Mouse (Mus musculus) intestine, embryonic 16.5 days (tissue): ENCODE results near the gene Crybg1. TPM values are rescaled to one million over a fixed set of nuclear protein-coding genes. Genes with fewer than 3 reads are reported as not detected.

Experiments used
- ATAC-seq: fragments of 200-750 bp; cut with Nextera tagmentation; 2 replicates; pipeline ENCODE4 v1.8.0; 2017; ENCODE audit warnings: moderate TSS enrichment, moderate library complexity
- H3K27ac ChIP-seq: fragments of 300-500 bp; sonication (generic); 2 replicates; pipeline ENCODE4 v1.5.1; 2014; ENCODE audit warnings: mild to moderate bottlenecking, low read length
- H3K27me3 ChIP-seq: fragments of 300-500 bp; sonication (generic); replicated peaks from 2 replicates; pipeline ENCODE4 v1.6.1; 2014; ENCODE audit warnings: low read length, control low read depth, mixed read lengths; ENCODE audit not compliant: control insufficient read depth, insufficient read depth
- H3K36me3 ChIP-seq: fragments of 300-500 bp; sonication (generic); 2 replicates; pipeline ENCODE4 v1.6.1; 2014; ENCODE audit warnings: low read length, control low read depth; ENCODE audit not compliant: control insufficient read depth, insufficient read depth
- H3K4me1 ChIP-seq: fragments of 300-500 bp; sonication (generic); 2 replicates; pipeline ENCODE4 v1.6.1; 2014; ENCODE audit warnings: low read length, control low read depth, mixed read lengths; ENCODE audit not compliant: control insufficient read depth, insufficient read depth
- H3K4me2 ChIP-seq: fragments of 300-500 bp; sonication (generic); 2 replicates; pipeline ENCODE4 v1.6.1; 2014; ENCODE audit warnings: low read depth, low read length, control low read depth
- H3K4me3 ChIP-seq: fragments of 300-500 bp; sonication (generic); 2 replicates; pipeline ENCODE4 v1.5.1; 2014; ENCODE audit warnings: mild to moderate bottlenecking, low read length
- H3K9ac ChIP-seq: fragments of 300-500 bp; sonication (generic); 2 replicates; pipeline ENCODE4 v1.6.1; 2014; ENCODE audit warnings: low read depth, low read length
- H3K9me3 ChIP-seq: fragments of 300-500 bp; sonication (generic); 2 replicates; pipeline ENCODE4 v1.6.1; 2016; ENCODE audit warnings: low read length, control low read depth; ENCODE audit not compliant: control insufficient read depth
- WGBS: fragments of 180-500 bp; shearing (Covaris S2); extraction: QIAGEN DNeasy Blood & Tissue Kit; methylation state at CpG from one replicate; pipeline ENCODE4 v1.1.7; 2014; 5-methylcytosine and 5-hydroxymethylcytosine counted together
- polyA plus RNA-seq: library from polyadenylated mRNA; unstranded; fragments of >200 nt; fragmentation: Nextera tagmentation; extraction: Ambion mirVana; gene quantifications from 2 replicates; pipeline ENCODE4 v1.2.1, GENCODE M21; 2015

Crybg1 gene
- polyA plus RNA-seq, 1 experiment from 2014 or later: 0.72 TPM

DNA sequence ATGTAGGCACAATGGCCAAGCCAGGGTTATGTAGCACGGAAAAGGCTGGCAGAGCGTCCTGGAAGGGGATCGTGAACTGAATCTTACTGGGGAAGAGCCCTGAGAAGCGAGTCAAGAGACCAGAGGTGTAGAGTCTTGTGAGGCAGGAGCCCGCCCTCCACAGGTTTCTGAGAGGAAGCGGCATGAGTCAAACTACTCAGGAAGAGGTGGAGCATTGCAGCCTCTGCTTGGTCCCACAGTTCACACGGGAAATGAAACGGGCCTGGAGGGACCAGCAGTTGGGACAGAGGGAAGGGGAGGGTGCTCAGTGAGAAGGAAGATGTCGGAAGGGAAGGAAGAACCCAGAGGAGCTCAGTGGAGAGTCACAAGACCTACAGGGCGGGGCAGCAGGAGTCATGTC is 123.9 kb downstream of the Crybg1 start:
- ATAC-seq: no peak
- H3K9ac ChIP-seq: no peak overlapping the region
- no peak overlapping the region for H3K27ac ChIP-seq
- no peaks in the 10 kb centered on the region for H3K4me1 ChIP-seq
- H3K4me3 ChIP-seq: no peak overlapping the region
- no peaks in the 10 kb centered on the region for H3K27me3 ChIP-seq
- H3K36me3 ChIP-seq: no peaks in the 10 kb centered on the region
- H3K4me2 ChIP-seq: no peak overlapping the region
- WGBS: 59% methylated on average over 10 of the region's 10 CpGs
- no peaks in the 10 kb centered on the region for H3K9me3 ChIP-seq

- WGBS: 71% methylated on average over 4 of the region's 4 CpGs
- H3K27me3 ChIP-seq: no peaks in the 10 kb centered on the region
- no peaks in the 10 kb centered on the region for H3K4me1 ChIP-seq
- no peak for ATAC-seq
- no peak overlapping the region for H3K4me2 ChIP-seq
- H3K9me3 ChIP-seq: no peaks in the 10 kb centered on the region
- H3K36me3 ChIP-seq: no peaks in the 10 kb centered on the region
- no peak overlapping the region for H3K4me3 ChIP-seq
- H3K27ac ChIP-seq: no peak overlapping the region
- no peak overlapping the region for H3K9ac ChIP-seq
These were observed 128.5 kb downstream of the Crybg1 start for GRCm38 (mm10) chr10:44020141-44020540.

GRCm38 (mm10) chr10:44018562-44018961 is 130.1 kb downstream of the Crybg1 start:
- 80% methylated on average over 4 of the region's 4 CpGs for WGBS
- no peak for ATAC-seq

GRCm38 (mm10) chr10:44015631-44016030 is 133.0 kb downstream of the Crybg1 start:
- H3K4me1 ChIP-seq: no peaks in the 10 kb centered on the region
- no peaks in the 10 kb centered on the region for H3K36me3 ChIP-seq
- H3K27ac ChIP-seq: no peak overlapping the region
- ATAC-seq: no peak
- H3K27me3 ChIP-seq: no peaks in the 10 kb centered on the region
- WGBS: 82% methylated on average over 2 of the region's 2 CpGs
- no peak overlapping the region for H3K4me3 ChIP-seq
- no peak overlapping the region for H3K9ac ChIP-seq
- H3K9me3 ChIP-seq: no peaks in the 10 kb centered on the region
- H3K4me2 ChIP-seq: no peak overlapping the region

More at GRCm38 (mm10) chr10:44018562-44018961, 130.1 kb downstream of the Crybg1 start:
- H3K4me1 ChIP-seq: no peaks in the 10 kb centered on the region
- no peaks in the 10 kb centered on the region for H3K9me3 ChIP-seq
- H3K9ac ChIP-seq: no peak overlapping the region
- H3K4me3 ChIP-seq: no peak overlapping the region
- H3K36me3 ChIP-seq: no peaks in the 10 kb centered on the region
- no peak overlapping the region for H3K27ac ChIP-seq
- H3K27me3 ChIP-seq: no peaks in the 10 kb centered on the region
- no peak overlapping the region for H3K4me2 ChIP-seq

- ATAC-seq: no peak
These were observed 134.8 kb downstream of the Crybg1 start for GRCm38 (mm10) chr10:44013885-44014284.

DNA sequence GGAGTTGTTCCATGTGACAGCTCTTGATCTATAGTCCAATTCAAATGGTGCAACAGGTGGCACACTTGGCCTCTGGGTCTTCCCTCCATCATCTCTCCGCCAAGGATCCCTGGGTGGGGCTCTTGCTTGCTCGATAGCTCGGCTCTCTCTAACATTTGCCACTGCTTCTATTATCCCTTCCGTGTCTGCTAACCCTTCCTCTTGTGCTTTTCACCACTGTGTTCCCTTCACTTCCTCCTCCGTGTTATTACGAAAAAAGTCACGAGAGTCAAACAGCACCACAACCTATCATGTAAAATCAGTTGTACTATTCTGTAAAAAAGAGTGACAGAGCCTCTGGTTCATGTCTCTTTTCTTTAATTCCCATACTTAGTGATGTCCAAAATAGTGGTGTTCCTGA is 137.2 kb downstream of the Crybg1 start:
- ATAC-seq: no peak
- H3K27me3 ChIP-seq: no peaks in the 10 kb centered on the region
- H3K4me2 ChIP-seq: no peak overlapping the region
- H3K36me3 ChIP-seq: no peaks in the 10 kb centered on the region
- H3K9me3 ChIP-seq: no peaks in the 10 kb centered on the region
- H3K4me1 ChIP-seq: no peaks in the 10 kb centered on the region
- H3K27ac ChIP-seq: no peak overlapping the region
- H3K9ac ChIP-seq: no peak overlapping the region
- WGBS: 74% methylated on average over 7 of the region's 7 CpGs
- no peak overlapping the region for H3K4me3 ChIP-seq

More at GRCm38 (mm10) chr10:44013885-44014284, 134.8 kb downstream of the Crybg1 start:
- Histone ChIP-seq H3K27me3 (no peaks in the 10 kb centered on the region), H3K4me2 (no peak overlapping the region), H3K27ac (no peak overlapping the region), H3K9me3 (no peaks in the 10 kb centered on the region), H3K4me3 (no peak overlapping the region), H3K9ac (no peak overlapping the region), H3K4me1 (no peaks in the 10 kb centered on the region), H3K36me3 (no peaks in the 10 kb centered on the region)
- 65% methylated on average over 4 of the region's 4 CpGs for WGBS

GRCm38 (mm10) chr10:44008808-44009207 is 139.8 kb downstream of the Crybg1 start:
- Histone ChIP-seq H3K27ac (no peak overlapping the region), H3K4me2 (no peak overlapping the region), H3K4me3 (no peak overlapping the region), H3K36me3 (no peaks in the 10 kb centered on the region), H3K4me1 (peaks cover 10% of the 10 kb centered on the region; the same call in 1 of the 2 replicates), H3K9ac (no peak overlapping the region), H3K9me3 (no peaks in the 10 kb centered on the region), H3K27me3 (peaks cover 13% of the 10 kb centered on the region)
- ATAC-seq: no peak

DNA sequence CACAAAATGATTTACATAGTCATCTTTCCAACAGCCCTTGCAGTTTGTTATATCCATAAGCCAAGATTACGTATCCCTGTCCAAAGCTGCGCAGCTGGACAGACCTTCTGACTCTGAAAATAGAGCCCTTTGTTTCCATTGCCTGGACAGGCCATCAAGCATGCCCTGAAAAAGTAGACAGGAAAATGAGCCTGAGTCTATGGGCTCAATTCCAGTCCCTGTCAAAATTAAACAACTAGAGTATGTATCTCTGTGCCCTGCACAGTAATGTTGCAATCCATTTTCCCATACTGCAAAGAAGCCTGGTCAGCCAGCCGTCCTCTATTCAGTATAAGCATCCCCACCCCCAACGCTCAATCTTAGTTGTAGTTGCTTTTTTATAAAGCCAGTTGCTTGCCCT is 141.8 kb downstream of the Crybg1 start:
- WGBS: 64% methylated on average over 4 of the region's 4 CpGs
- H3K9ac ChIP-seq: no peak overlapping the region
- no peak overlapping the region for H3K4me3 ChIP-seq
- no peaks in the 10 kb centered on the region for H3K9me3 ChIP-seq
- H3K4me2 ChIP-seq: no peak overlapping the region
- no peak overlapping the region for H3K27ac ChIP-seq
- H3K4me1 ChIP-seq: peaks cover 13% of the 10 kb centered on the region; the same call in 1 of the 2 replicates
- ATAC-seq: no peak
- no peaks in the 10 kb centered on the region for H3K36me3 ChIP-seq
- peaks cover 17% of the 10 kb centered on the region for H3K27me3 ChIP-seq

GRCm38 (mm10) chr10:44005677-44006641 is 142.7 kb downstream of the Crybg1 start:
- peaks cover 13% of the 10 kb centered on the region; the same call in 1 of the 2 replicates for H3K4me1 ChIP-seq
- peaks cover 17% of the 10 kb centered on the region for H3K27me3 ChIP-seq
- no peak overlapping the region for H3K27ac ChIP-seq
- H3K4me2 ChIP-seq: peak overlapping the region; percentile 74
- 2% methylated on average over 40 of the region's 40 CpGs for WGBS
- no peaks in the 10 kb centered on the region for H3K9me3 ChIP-seq
- H3K4me3 ChIP-seq: peak overlapping the region; percentile 52
- peak overlapping the region; percentile 66 for H3K9ac ChIP-seq
- no peaks in the 10 kb centered on the region for H3K36me3 ChIP-seq
- peak; percentile 75 for ATAC-seq
